Mouse (Mus musculus): Measurements from ENCODE around the gene Hspg2. TPM values are rescaled to one million over a fixed set of nuclear protein-coding genes. Genes with fewer than 3 reads are reported as not detected.

Hspg2 gene
- polyA plus RNA-seq, 1 experiment, result 108 TPM

- Histone ChIP-seq H3K27me3 (ENCODE audit: control insufficient read depth, insufficient read depth, insufficient read length) (no peaks in the 10 kb centered on the region), H3K36me3 (ENCODE audit: control insufficient read depth, insufficient read depth) (peaks cover 14% of the 10 kb centered on the region), H3K4me3 (ENCODE audit: insufficient read depth, poor library complexity, severe bottlenecking) (no peak overlapping the region), H3K79me2 (ENCODE audit: control insufficient read depth, insufficient read depth) (peaks cover 94% of the 10 kb centered on the region), H3ac (ENCODE audit: control insufficient read depth, insufficient read length, low read depth) (no peak overlapping the region), H3K79me3 (ENCODE audit: low read depth) (peaks cover 82% of the 10 kb centered on the region)
- TF ChIP-seq FOSL1 (IDR thresholded peaks at IDR 0.05; ENCODE audit: insufficient read depth, low read length, poor library complexity, severe bottlenecking), result no peak
Measured at GRCm38 (mm10) chr4:137488571-137489303, 20.2 kb downstream of the Hspg2 start.

GRCm38 (mm10) chr4:137489996-137490395 is 21.4 kb downstream of the Hspg2 start:
- H3K4me3 ChIP-seq (ENCODE audit: insufficient read depth, poor library complexity, severe bottlenecking), result no peak overlapping the region
- peaks cover 14% of the 10 kb centered on the region for H3K36me3 ChIP-seq (ENCODE audit: control insufficient read depth, insufficient read depth)
- peaks cover 77% of the 10 kb centered on the region for H3K79me3 ChIP-seq (ENCODE audit: low read depth)
- no peak for TF ChIP-seq MYOD1 (IDR thresholded peaks at IDR 0.05; ENCODE audit: control insufficient read depth, insufficient read length, low read depth)
- no peak for TF ChIP-seq CTCF (IDR thresholded peaks at IDR 0.05; ENCODE audit: control insufficient read depth, insufficient read depth, insufficient read length)
- TF ChIP-seq FOSL1 (IDR thresholded peaks at IDR 0.05; ENCODE audit: insufficient read depth, low read length, poor library complexity, severe bottlenecking), result no peak
- TF ChIP-seq MYOG (IDR thresholded peaks at IDR 0.05; ENCODE audit: control insufficient read depth, extremely low read depth, insufficient read length), result no peak
- TF ChIP-seq USF1 (IDR thresholded peaks at IDR 0.05; ENCODE audit: low read depth), result no peak
- TF ChIP-seq MAX (IDR thresholded peaks at IDR 0.05), result no peak
- TF ChIP-seq CEBPB (IDR thresholded peaks at IDR 0.05; ENCODE audit: low read depth), result no peak
- H3ac ChIP-seq (ENCODE audit: control insufficient read depth, insufficient read length, low read depth), result peak overlapping the region; percentile 36
- H3K27me3 ChIP-seq (ENCODE audit: control insufficient read depth, insufficient read depth, insufficient read length), result no peaks in the 10 kb centered on the region
- peaks cover 94% of the 10 kb centered on the region for H3K79me2 ChIP-seq (ENCODE audit: control insufficient read depth, insufficient read depth)

GRCm38 (mm10) chr4:137492563-137492962 is 24.0 kb downstream of the Hspg2 start:
- no peak for TF ChIP-seq FOSL1 (IDR thresholded peaks at IDR 0.05; ENCODE audit: insufficient read depth, low read length, poor library complexity, severe bottlenecking)
- TF ChIP-seq MAX (IDR thresholded peaks at IDR 0.05), result no peak
- no peak for TF ChIP-seq MYOD1 (IDR thresholded peaks at IDR 0.05; ENCODE audit: control insufficient read depth, insufficient read length, low read depth)
- TF ChIP-seq MYOG (IDR thresholded peaks at IDR 0.05; ENCODE audit: control insufficient read depth, extremely low read depth, insufficient read length), result no peak
- no peak for TF ChIP-seq CTCF (IDR thresholded peaks at IDR 0.05; ENCODE audit: control insufficient read depth, insufficient read depth, insufficient read length)
- no peak for TF ChIP-seq USF1 (IDR thresholded peaks at IDR 0.05; ENCODE audit: low read depth)
- TF ChIP-seq CEBPB (IDR thresholded peaks at IDR 0.05; ENCODE audit: low read depth), result no peak
- peaks cover 96% of the 10 kb centered on the region for H3K79me2 ChIP-seq (ENCODE audit: control insufficient read depth, insufficient read depth)

GRCm38 (mm10) chr4:137493187-137493586 is 24.6 kb downstream of the Hspg2 start:
- H3K4me3 ChIP-seq (ENCODE audit: insufficient read depth, poor library complexity, severe bottlenecking), result no peak overlapping the region
- peaks cover 18% of the 10 kb centered on the region for H3K36me3 ChIP-seq (ENCODE audit: control insufficient read depth, insufficient read depth)
- TF ChIP-seq MYOD1 (IDR thresholded peaks at IDR 0.05; ENCODE audit: control insufficient read depth, insufficient read length, low read depth), result no peak
- TF ChIP-seq MAX (IDR thresholded peaks at IDR 0.05), result no peak
- TF ChIP-seq USF1 (IDR thresholded peaks at IDR 0.05; ENCODE audit: low read depth), result no peak
- TF ChIP-seq CTCF (IDR thresholded peaks at IDR 0.05; ENCODE audit: control insufficient read depth, insufficient read depth, insufficient read length), result no peak
- no peak for TF ChIP-seq FOSL1 (IDR thresholded peaks at IDR 0.05; ENCODE audit: insufficient read depth, low read length, poor library complexity, severe bottlenecking)
- TF ChIP-seq CEBPB (IDR thresholded peaks at IDR 0.05; ENCODE audit: low read depth), result no peak
- no peak for TF ChIP-seq MYOG (IDR thresholded peaks at IDR 0.05; ENCODE audit: control insufficient read depth, extremely low read depth, insufficient read length)
- peaks cover 79% of the 10 kb centered on the region for H3K79me3 ChIP-seq (ENCODE audit: low read depth)
- peaks cover 96% of the 10 kb centered on the region for H3K79me2 ChIP-seq (ENCODE audit: control insufficient read depth, insufficient read depth)
- H3ac ChIP-seq (ENCODE audit: control insufficient read depth, insufficient read length, low read depth), result no peak overlapping the region
- H3K27me3 ChIP-seq (ENCODE audit: control insufficient read depth, insufficient read depth, insufficient read length), result no peaks in the 10 kb centered on the region

More at GRCm38 (mm10) chr4:137492563-137492962, 24.0 kb downstream of the Hspg2 start:
- Histone ChIP-seq H3K4me3 (ENCODE audit: insufficient read depth, poor library complexity, severe bottlenecking) (no peak overlapping the region), H3K79me3 (ENCODE audit: low read depth) (peaks cover 78% of the 10 kb centered on the region), H3K27me3 (ENCODE audit: control insufficient read depth, insufficient read depth, insufficient read length) (no peaks in the 10 kb centered on the region), H3K36me3 (ENCODE audit: control insufficient read depth, insufficient read depth) (peaks cover 14% of the 10 kb centered on the region), H3ac (ENCODE audit: control insufficient read depth, insufficient read length, low read depth) (no peak overlapping the region)

GRCm38 (mm10) chr4:137494751-137495500 is 26.4 kb downstream of the Hspg2 start:
- Histone ChIP-seq H3K36me3 (ENCODE audit: control insufficient read depth, insufficient read depth) (peaks cover 18% of the 10 kb centered on the region), H3K79me2 (ENCODE audit: control insufficient read depth, insufficient read depth) (peaks cover 96% of the 10 kb centered on the region), H3ac (ENCODE audit: control insufficient read depth, insufficient read length, low read depth) (peak overlapping the region; percentile 68), H3K27me3 (ENCODE audit: control insufficient read depth, insufficient read depth, insufficient read length) (no peaks in the 10 kb centered on the region), H3K79me3 (ENCODE audit: low read depth) (peaks cover 79% of the 10 kb centered on the region), H3K4me3 (ENCODE audit: insufficient read depth, poor library complexity, severe bottlenecking) (no peak overlapping the region)
- TF ChIP-seq MAX (IDR thresholded peaks at IDR 0.05) (peak; percentile 96), CTCF (IDR thresholded peaks at IDR 0.05; ENCODE audit: control insufficient read depth, insufficient read depth, insufficient read length) (no peak), USF1 (IDR thresholded peaks at IDR 0.05; ENCODE audit: low read depth) (peak; percentile 80)
